Mouse (Mus musculus) limb, embryonic 10.5 days (tissue): ENCODE data around the gene Bnip2. TPM values are rescaled to one million over a fixed set of nuclear protein-coding genes. Genes with fewer than 3 reads are reported as not detected.
"Not testable (repeated sequence)": the region's sequence is repeated elsewhere in the genome, so short reads cannot be mapped to it uniquely, and the experiment has no call there.

ENCODE experiments used
- DNase-seq: peaks from one replicate; pipeline ENCODE4 v3.0.0-alpha.2; 2017; ENCODE audit warnings: low spot score
- H3K27ac ChIP-seq: fragments of 300-500 bp; sonication (generic); 2 replicates; pipeline ENCODE4 v1.5.1; 2016; ENCODE audit warnings: mild to moderate bottlenecking
- H3K27me3 ChIP-seq: fragments of 300-500 bp; sonication (generic); 2 replicates; pipeline ENCODE4 v1.6.1; 2016; ENCODE audit warnings: low read depth, mild to moderate bottlenecking; ENCODE audit not compliant: poor library complexity, severe bottlenecking
- H3K36me3 ChIP-seq: fragments of 300-500 bp; sonication (generic); 2 replicates; pipeline ENCODE4 v1.6.1; 2016; ENCODE audit warnings: mild to moderate bottlenecking, moderate library complexity
- H3K4me1 ChIP-seq: fragments of 300-500 bp; sonication (generic); 2 replicates; pipeline ENCODE4 v1.6.1; 2016
- H3K4me3 ChIP-seq: fragments of 300-500 bp; sonication (generic); 2 replicates; pipeline ENCODE4 v1.5.1; 2016; ENCODE audit warnings: mild to moderate bottlenecking, moderate library complexity
- H3K9me3 ChIP-seq: fragments of 300-500 bp; sonication (generic); replicated peaks from 2 replicates; pipeline ENCODE4 v1.6.1; 2016; ENCODE audit warnings: mild to moderate bottlenecking
- WGBS: fragments of 180-500 bp; shearing (Covaris S2); methylation state at CpG from one replicate; pipeline ENCODE4 v1.1.7; 2016; 5-methylcytosine and 5-hydroxymethylcytosine counted together
- polyA plus RNA-seq: library from polyadenylated mRNA; unstranded; fragments of >200 nt; fragmentation: Nextera tagmentation; extraction: Ambion mirVana; gene quantifications from 2 replicates; pipeline ENCODE4 v1.2.1, GENCODE M21; 2016

Gene Bnip2
- polyA plus RNA-seq, 1 experiment from 2014 or later: 109 TPM

DNA sequence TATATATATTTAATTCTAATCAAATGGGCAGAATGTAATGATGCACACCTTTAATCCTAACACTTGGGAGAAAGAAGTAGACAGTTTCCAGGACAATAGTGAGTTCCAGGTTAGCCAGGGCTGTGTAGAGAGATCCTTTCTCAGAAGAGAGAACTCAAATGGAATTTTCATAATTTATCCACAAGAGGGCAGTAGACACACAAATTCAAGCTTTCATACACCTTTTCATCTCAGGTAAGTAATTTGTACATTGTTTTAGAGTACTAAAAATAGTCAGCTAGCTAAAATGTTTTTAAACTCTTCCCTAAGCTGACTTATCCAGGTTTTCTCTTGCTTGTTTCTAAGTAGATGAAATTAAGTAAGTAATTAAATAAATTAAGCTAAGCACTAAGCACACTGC is 29.6 kb downstream of the Bnip2 start:
- Histone ChIP-seq H3K4me3 (no peak overlapping the region), H3K4me1 (peaks cover under 1% of the 10 kb centered on the region), H3K27ac (no peak overlapping the region), H3K36me3 (peaks cover 64% of the 10 kb centered on the region), H3K27me3 (no peaks in the 10 kb centered on the region), H3K9me3 (no peaks in the 10 kb centered on the region)
- DNase-seq: no peak

DNA sequence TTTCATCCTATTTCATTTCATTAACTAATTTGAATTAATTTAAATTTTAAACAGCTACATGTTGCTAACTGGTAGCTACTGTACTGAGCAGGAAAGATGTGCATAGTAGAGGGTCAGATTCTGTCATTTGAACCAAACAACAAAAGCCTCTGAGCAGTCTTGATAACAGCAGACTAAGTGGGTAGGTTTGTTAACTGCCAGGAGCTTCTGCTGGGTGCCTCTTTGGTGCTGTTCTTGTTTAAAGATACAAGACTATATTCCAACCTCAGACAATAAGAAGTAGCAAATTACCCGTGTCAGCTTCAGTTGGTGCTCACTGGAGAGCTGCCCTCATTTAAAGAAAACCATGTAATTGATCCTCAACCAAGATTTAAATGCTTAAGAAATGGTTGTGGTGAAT is 32.3 kb downstream of the Bnip2 start:
- Histone ChIP-seq H3K4me1 (no peaks in the 10 kb centered on the region), H3K27ac (no peak overlapping the region), H3K36me3 (peaks cover 53% of the 10 kb centered on the region), H3K27me3 (no peaks in the 10 kb centered on the region), H3K9me3 (no peaks in the 10 kb centered on the region), H3K4me3 (no peak overlapping the region)
- DNase-seq: no peak
- WGBS: 90% methylated on average over 1 of the region's 1 CpGs

DNA sequence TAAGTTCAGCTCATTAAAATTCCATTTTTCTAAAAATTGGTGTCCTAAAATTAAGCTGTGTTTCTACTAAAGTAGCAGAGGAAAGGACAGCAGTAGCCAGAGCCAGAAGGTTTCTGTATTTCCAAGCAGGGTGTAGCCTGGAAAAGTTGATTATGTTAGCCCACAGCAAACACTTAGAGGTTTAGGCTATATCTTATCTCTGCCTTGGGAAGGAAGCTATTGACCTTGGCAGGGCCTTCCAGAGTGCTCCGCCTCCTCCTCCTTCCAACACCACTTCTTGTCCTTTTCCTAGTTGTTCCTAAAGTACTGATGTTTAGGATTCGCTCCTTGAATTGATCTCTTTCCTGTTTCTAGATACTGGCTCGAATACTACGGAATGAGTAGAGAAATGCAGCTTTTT is 32.8 kb downstream of the Bnip2 start:
- Histone ChIP-seq H3K9me3 (no peaks in the 10 kb centered on the region), H3K27ac (no peak overlapping the region), H3K27me3 (no peaks in the 10 kb centered on the region), H3K4me3 (no peak overlapping the region), H3K4me1 (no peaks in the 10 kb centered on the region), H3K36me3 (peaks cover 48% of the 10 kb centered on the region)
- DNase-seq: no peak
- WGBS: 95% methylated on average over 4 of the region's 4 CpGs

DNA sequence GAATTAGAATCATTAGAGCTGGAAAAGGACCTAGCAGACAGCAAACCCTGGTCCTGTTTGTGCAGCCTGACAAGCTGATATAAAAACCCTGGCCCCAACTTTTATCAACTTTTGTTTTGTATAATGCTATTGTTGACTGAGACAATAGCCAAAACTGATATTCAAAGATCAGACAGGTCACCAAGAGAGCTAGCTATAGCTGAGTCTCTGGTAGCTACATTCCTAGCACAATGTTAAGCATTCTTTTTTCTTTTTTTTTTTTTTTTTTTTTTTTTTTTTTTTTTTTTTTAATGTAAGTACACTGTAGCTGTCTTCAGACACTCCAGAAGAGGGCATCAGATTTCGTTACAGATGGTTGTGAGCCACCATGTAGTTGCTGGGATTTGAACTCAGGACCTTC is 34.3 kb downstream of the Bnip2 start:
- not testable (repeated sequence) for H3K4me1 ChIP-seq, H3K4me3 ChIP-seq, H3K27ac ChIP-seq, H3K9me3 ChIP-seq, DNase-seq, H3K27me3 ChIP-seq
- 81% methylated on average over 1 of the region's 1 CpGs for WGBS
- H3K36me3 ChIP-seq: peaks cover 41% of the 10 kb centered on the region

DNA sequence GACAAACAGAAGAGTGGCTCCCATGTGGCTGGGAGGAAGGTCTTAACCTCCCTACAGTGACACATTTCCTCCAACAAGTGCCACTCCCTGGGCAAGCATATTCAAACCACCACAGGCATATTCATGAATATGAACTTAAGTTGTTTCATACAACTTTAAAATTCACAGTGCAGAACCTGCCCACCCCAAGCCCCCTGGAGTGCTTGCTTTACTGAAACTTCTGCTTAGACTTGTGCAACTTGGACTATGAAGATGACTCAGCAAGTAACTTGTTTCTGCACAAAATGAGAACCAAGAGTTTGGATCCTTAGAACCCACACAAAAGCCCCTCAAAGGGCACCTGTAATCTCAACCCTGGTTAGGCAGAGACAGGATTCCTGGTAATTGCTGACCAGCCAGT is 35.4 kb downstream of the Bnip2 start:
- H3K27ac ChIP-seq: no peak overlapping the region
- no peak overlapping the region for H3K4me3 ChIP-seq
- H3K4me1 ChIP-seq: no peaks in the 10 kb centered on the region
- H3K27me3 ChIP-seq: no peaks in the 10 kb centered on the region
- DNase-seq: no peak
- H3K9me3 ChIP-seq: no peaks in the 10 kb centered on the region
- H3K36me3 ChIP-seq: peaks cover 35% of the 10 kb centered on the region

DNA sequence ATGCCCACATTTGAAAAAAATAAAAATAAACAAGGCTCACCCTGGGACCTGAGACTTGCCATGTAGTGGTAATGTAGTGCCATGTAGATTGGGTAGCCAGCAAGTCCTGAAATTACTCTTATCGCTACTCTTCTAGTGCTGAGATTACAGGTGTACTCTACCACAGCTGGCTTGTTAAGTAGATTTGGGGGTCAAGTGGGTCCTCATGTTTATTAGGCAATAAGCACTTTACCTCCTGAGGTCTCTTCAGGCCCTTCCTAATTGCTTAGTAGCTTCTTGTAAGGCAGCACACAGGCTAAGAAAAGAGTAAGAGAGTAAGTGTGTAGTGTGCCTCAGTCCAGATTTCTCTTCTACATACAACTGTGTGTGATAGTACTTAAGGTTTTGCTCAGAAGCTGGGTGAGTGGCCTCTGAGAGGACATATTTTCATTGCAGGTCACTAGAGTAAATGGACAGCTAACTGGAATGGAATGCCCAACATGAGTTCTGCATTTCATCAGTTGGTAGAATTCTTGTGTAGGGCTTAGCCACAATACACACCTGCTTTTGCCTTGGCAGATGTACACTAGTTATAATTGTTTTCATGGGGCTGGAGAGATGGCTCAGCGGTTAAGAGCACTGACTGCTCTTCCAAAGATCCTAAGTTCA is 36.2 kb downstream of the Bnip2 start:
- DNase-seq: no peak
- H3K9me3 ChIP-seq: no peaks in the 10 kb centered on the region
- no peak overlapping the region for H3K27ac ChIP-seq
- H3K4me1 ChIP-seq: no peaks in the 10 kb centered on the region
- no peaks in the 10 kb centered on the region for H3K27me3 ChIP-seq
- WGBS: 94% methylated on average over 2 of the region's 2 CpGs
- H3K4me3 ChIP-seq: no peak overlapping the region
- peaks cover 27% of the 10 kb centered on the region for H3K36me3 ChIP-seq

DNA sequence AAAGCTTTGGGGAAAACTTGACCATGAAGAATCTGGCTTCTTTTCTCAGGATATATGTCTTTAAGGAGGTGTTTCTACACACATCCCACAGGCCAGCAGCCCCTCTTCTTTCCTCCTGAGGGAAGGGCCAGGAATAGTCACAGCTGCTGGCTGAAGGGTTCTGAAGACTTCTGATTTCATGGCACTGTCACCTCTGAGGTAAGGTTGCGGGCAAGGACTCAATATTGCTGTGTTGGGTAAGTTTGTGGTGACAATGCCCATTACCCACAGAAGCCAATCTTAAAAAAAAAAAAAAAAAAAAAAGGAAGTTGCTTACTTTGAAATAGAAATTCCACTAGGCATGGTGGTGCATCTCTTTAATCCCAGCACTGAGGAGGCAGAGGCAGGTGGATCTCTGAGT is 42.9 kb downstream of the Bnip2 start:
- no peak overlapping the region for H3K27ac ChIP-seq
- 89% methylated on average over 1 of the region's 1 CpGs for WGBS
- H3K4me3 ChIP-seq: no peak overlapping the region
- H3K4me1 ChIP-seq: no peaks in the 10 kb centered on the region
- DNase-seq: no peak
- no peaks in the 10 kb centered on the region for H3K36me3 ChIP-seq
- H3K9me3 ChIP-seq: no peaks in the 10 kb centered on the region
- no peaks in the 10 kb centered on the region for H3K27me3 ChIP-seq

DNA sequence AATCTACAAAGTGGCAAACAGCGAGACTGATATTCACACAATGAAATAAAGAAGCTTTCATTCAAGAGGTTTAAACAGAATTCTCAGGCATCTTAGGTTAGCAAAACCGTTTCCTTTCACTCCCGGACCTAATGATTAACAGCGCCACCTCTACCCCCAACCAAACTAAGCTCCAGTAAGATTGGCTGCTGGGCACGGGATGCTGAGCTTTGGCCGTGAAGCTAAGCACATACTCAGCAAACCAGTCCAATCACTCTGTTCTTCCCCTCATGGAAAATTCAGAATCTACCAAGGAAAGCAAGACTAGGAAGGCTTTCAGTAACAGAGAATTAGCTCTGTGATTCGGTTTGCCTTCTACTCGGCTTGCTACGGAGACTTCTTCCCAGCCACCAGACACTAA is 43.8 kb downstream of the Bnip2 start:
- H3K36me3 ChIP-seq: no peaks in the 10 kb centered on the region
- no peaks in the 10 kb centered on the region for H3K4me1 ChIP-seq
- no peak overlapping the region for H3K27ac ChIP-seq
- WGBS: 83% methylated on average over 9 of the region's 9 CpGs
- no peak for DNase-seq
- H3K4me3 ChIP-seq: no peak overlapping the region
- H3K9me3 ChIP-seq: no peaks in the 10 kb centered on the region
- no peaks in the 10 kb centered on the region for H3K27me3 ChIP-seq

DNA sequence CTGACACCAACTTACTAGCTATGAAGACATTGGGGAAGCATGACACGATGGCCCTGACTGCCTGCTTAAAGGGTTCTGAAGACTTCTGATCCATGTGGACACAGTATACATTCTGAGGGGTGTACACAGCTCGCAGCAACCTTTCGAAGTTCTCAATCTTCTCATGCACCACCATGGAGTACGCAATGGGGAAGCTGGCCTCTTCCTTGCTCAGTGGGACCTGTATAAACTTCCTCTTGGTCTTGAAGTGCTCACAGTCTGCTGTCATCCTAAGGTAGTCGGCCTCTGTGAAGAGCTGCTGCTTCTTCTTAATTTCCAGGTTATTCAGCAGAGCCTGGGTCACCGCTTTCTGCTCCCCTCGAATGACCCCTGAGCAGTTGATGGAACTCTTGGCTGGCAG is 45.4 kb downstream of the Bnip2 start:
- no peak for DNase-seq
- WGBS: 93% methylated on average over 7 of the region's 7 CpGs
- Histone ChIP-seq H3K27ac (no peak overlapping the region), H3K9me3 (no peaks in the 10 kb centered on the region), H3K36me3 (no peaks in the 10 kb centered on the region), H3K4me3 (no peak overlapping the region), H3K27me3 (no peaks in the 10 kb centered on the region), H3K4me1 (no peaks in the 10 kb centered on the region)

DNA sequence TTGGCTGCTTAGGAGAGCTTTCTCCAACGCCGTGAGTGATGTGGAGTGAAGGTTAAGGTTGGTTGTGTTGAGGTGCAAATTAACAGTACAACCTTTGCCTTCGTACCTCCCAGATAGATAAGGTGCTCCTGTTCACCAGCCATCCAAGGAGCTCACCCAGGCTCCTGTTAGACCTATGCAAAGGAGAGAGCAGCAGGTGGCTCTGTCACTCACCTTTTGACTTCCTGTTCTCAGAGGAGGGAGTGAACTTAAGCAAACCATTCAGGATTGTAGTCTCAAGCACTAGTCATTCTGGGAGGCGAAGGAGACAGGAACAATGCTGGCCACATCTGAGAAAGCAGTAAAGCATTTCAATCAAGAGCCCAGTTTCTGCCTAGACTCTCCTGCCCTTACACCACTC is 47.4 kb downstream of the Bnip2 start:
- Histone ChIP-seq H3K4me3 (no peak overlapping the region), H3K4me1 (no peaks in the 10 kb centered on the region), H3K9me3 (no peaks in the 10 kb centered on the region), H3K36me3 (no peaks in the 10 kb centered on the region), H3K27me3 (no peaks in the 10 kb centered on the region), H3K27ac (no peak overlapping the region)
- 75% methylated on average over 4 of the region's 4 CpGs for WGBS
- no peak for DNase-seq

DNA sequence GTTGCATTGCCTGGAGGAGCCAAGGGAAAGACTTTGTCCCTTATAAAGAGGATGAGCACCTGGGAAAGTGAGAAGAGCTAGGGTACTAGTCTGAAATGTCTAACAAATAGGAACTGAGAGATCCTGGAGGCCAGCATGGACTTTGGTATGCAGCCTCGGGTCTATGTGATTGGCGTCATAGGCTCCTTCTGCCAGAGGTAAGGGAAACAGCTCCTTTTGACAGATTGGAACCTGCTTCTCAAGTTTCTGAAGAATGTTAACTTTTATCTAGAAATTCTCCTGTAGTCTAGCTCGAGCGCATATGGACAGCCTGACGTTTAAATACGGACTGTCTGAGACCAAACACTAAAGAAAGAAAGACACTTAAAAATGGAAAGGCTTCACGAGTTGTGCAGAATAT is 48.7 kb downstream of the Bnip2 start, which contains the start of gene Gcnt3:
Gene Gcnt3, minus strand, starts transcription at position 101 of the 400 bp plus-strand sequence.
- Histone ChIP-seq H3K27me3 (no peaks in the 10 kb centered on the region), H3K4me1 (no peaks in the 10 kb centered on the region), H3K4me3 (no peak within 1 kb of the TSS), H3K36me3 (no peaks in the 10 kb centered on the region), H3K27ac (no peak within 1 kb of the TSS), H3K9me3 (no peaks in the 10 kb centered on the region)
- 88% methylated on average over 7 of the region's 7 CpGs for WGBS
- DNase-seq: no peak

DNA sequence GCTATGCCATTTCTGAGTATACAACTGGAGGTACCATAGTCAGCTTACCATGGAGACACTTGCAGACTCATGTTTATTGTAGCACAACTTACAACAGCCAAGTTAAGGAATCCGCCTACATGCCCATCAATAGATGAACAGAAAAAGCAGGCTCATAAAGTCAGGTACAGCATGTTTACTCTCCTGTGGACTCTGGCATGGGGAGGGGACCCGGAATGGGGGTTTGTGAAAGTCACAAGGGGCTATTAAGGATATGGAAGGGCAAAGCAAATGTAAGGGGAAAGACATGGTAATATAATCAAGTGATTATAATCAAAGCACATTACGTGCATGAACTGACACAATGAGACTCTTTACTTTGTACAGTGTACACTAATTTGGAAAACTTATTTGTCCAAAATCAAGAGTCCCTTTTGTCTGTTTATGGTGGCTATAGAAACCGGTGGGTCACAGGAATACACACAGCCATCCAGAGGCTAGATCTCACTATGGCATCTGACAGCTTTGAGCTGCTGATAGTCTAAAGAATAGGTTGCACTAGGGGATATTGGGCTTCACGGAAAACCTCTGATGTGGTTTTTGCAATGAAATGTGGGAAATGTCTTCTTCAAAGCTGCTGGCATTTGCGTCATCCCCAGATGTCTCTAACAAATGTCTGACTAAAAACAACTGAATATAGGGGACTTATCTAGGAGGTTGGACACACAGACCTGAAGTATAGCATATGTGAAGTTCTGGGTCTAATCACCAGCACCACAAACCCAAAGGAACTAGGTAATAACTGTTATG is 50.5 kb downstream of the Bnip2 start:
- H3K27me3 ChIP-seq: no peaks in the 10 kb centered on the region
- no peak for DNase-seq
- no peaks in the 10 kb centered on the region for H3K4me1 ChIP-seq
- no peak overlapping the region for H3K4me3 ChIP-seq
- no peak overlapping the region for H3K27ac ChIP-seq
- H3K36me3 ChIP-seq: no peaks in the 10 kb centered on the region
- H3K9me3 ChIP-seq: no peaks in the 10 kb centered on the region
- WGBS: 92% methylated on average over 6 of the region's 6 CpGs

DNA sequence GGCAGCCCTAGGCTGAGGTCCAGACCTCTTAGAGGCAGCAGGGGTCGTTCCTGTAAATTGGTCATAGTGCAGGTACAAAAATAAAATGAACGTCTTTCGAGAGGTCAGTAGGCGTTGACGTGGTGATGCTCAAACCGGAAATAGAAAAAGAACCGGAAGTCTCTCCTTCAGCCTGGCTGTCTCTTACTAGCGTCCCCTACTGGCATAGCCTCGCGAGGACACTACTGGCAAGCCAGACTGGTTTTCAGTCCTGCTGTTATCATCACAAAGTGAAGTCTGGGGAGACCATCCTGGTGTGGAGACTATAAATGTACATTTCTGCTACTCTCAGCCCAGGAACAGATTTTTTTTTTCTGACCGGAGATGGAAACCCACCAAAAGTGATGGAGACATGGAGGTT is 51.3 kb downstream of the Bnip2 start:
- no peaks in the 10 kb centered on the region for H3K4me1 ChIP-seq
- no peak for DNase-seq
- no peaks in the 10 kb centered on the region for H3K36me3 ChIP-seq
- H3K27me3 ChIP-seq: no peaks in the 10 kb centered on the region
- H3K4me3 ChIP-seq: no peak overlapping the region
- 89% methylated on average over 11 of the region's 11 CpGs for WGBS
- H3K27ac ChIP-seq: no peak overlapping the region
- H3K9me3 ChIP-seq: no peaks in the 10 kb centered on the region

DNA sequence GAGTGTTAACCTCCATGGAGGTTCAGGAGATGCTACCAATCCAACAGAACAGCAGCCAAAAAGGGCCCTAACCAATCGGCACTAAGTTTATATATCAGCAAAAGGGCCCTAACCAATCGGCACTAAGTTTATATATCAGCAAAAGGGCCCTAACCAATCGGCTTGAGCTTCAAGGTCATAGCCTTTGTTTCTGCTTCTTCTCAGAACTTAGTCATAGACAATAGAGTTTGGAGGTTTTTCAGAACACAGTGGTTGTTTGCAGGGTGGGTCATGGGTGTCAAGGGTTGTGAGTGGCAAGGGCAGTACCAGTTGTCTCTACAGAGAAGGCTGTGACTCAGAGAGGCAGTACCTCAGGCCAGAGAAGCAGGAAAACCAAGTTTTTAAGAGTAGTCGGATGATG is 52.9 kb downstream of the Bnip2 start:
- H3K9me3 ChIP-seq: no peaks in the 10 kb centered on the region
- 95% methylated on average over 4 of the region's 4 CpGs for WGBS
- H3K4me1 ChIP-seq: no peaks in the 10 kb centered on the region
- no peak overlapping the region for H3K4me3 ChIP-seq
- H3K27me3 ChIP-seq: no peaks in the 10 kb centered on the region
- H3K27ac ChIP-seq: no peak overlapping the region
- no peaks in the 10 kb centered on the region for H3K36me3 ChIP-seq
- no peak for DNase-seq
